Mouse (Mus musculus): ENCODE data around the gene Ppp1r26. TPM values are rescaled to one million over a fixed set of nuclear protein-coding genes. Genes with fewer than 3 reads are reported as not detected.

Ppp1r26 gene
- total RNA-seq (2012; rRNA removed), result not detected in 2 replicates
- not detected for polyA plus RNA-seq (2012; ENCODE audit: insufficient read depth in 1 of 2, insufficient read length in 2 of 2, low read depth in 1 of 2, low replicate concordance in 2 of 2, missing spikeins in 1 of 2)

- TF ChIP-seq SIN3A (IDR thresholded peaks at IDR 0.05; ENCODE audit: low read length) (no peak), GATA1 (IDR thresholded peaks at IDR 0.05; ENCODE audit: low read depth, low read length) (no peak), MYC (IDR thresholded peaks at IDR 0.05; ENCODE audit: low read depth, low read length) (no peak), TAL1 (IDR thresholded peaks at IDR 0.05; ENCODE audit: low read length) (no peak), USF2 (IDR thresholded peaks at IDR 0.05; ENCODE audit: borderline replicate concordance in 1 of 2, insufficient read depth in 1 of 2, low read depth in 1 of 2, low read length in 2 of 2) (no peak), E2F4 (IDR thresholded peaks at IDR 0.05; ENCODE audit: borderline replicate concordance, low read depth, low read length) (no peak), CHD1 (IDR thresholded peaks at IDR 0.05; ENCODE audit: low read depth, low read length) (no peak), BHLHE40 (IDR thresholded peaks at IDR 0.05; ENCODE audit: borderline replicate concordance, low read depth, low read length) (no peak), NRF1 (IDR thresholded peaks at IDR 0.05; ENCODE audit: insufficient read depth, low read depth, low read length, poor library complexity, severe bottlenecking) (no peak), RAD21 (IDR thresholded peaks at IDR 0.05; ENCODE audit: low read depth, low read length) (no peak), JUND (IDR thresholded peaks at IDR 0.05; ENCODE audit: low read depth, low read length) (no peak), POLR2AphosphoS2 (IDR thresholded peaks at IDR 0.05; ENCODE audit: low read length) (no peak), KAT2A (conservative IDR thresholded peaks at IDR 0.05; ENCODE audit: low read depth, low read length) (no peak), MXI1 (IDR thresholded peaks at IDR 0.05; ENCODE audit: low read depth, low read length) (no peak), MAFK (IDR thresholded peaks at IDR 0.05; ENCODE audit: borderline replicate concordance, low read depth, low read length) (no peak), EP300 (IDR thresholded peaks at IDR 0.05; ENCODE audit: low read depth in 1 of 2, low read length in 2 of 2) (no peak), CHD2 (IDR thresholded peaks at IDR 0.05; ENCODE audit: low read length) (no peak), MAZ (IDR thresholded peaks at IDR 0.05; ENCODE audit: low read depth, low read length) (no peak), MYB (IDR thresholded peaks at IDR 0.05; ENCODE audit: low read depth, low read length) (no peak)
- Histone ChIP-seq H3K27me3 (ENCODE audit: control insufficient read depth in 1 of 2, insufficient read depth in 2 of 2, low read length in 2 of 2) (peaks cover 0 to 1% of the 10 kb centered on the region in 2 experiments; a peak in 1 of 4 replicates), H3K9me3 (replicated peaks; ENCODE audit: insufficient read depth, low read length) (no peaks in the 10 kb centered on the region), H3K4me3 (ENCODE audit: control insufficient read depth in 1 of 2, insufficient read depth in 1 of 2, low read depth in 2 of 2, low read length in 2 of 2) (no peak within 1 kb of the TSS), H3K36me3 (ENCODE audit: control insufficient read depth in 1 of 2, insufficient read depth in 2 of 2, low read length in 2 of 2) (no peaks in the 10 kb centered on the region), H3K9ac (ENCODE audit: control insufficient read depth, low read depth, low read length, poor library complexity, severe bottlenecking) (no peak within 1 kb of the TSS), H3K4me1 (ENCODE audit: control insufficient read depth in 1 of 2, insufficient read depth in 2 of 2, low read length in 2 of 2) (no peaks in the 10 kb centered on the region), H3K27ac (ENCODE audit: control insufficient read depth, low read depth, low read length) (no peak within 1 kb of the TSS), H3K79me2 (ENCODE audit: control insufficient read depth, insufficient read depth, low read length, poor library complexity) (no peaks in the 10 kb centered on the region)
- no peak for DNase-seq (ENCODE audit: low read depth, low spot score)
Measured at GRCm38 (mm10) chr2:28446515-28447314, at the start of gene Ppp1r26. Gene Ppp1r26 (plus strand): TSS chr2:28446800.

GRCm38 (mm10) chr2:28396928-28397327 lies 49.7 kb upstream of the Ppp1r26 start:
- H3K4me3 ChIP-seq (ENCODE audit: control insufficient read depth in 1 of 2, insufficient read depth in 1 of 2, low read depth in 2 of 2, low read length in 2 of 2), result no peak overlapping the region
- H3K27ac ChIP-seq (ENCODE audit: control insufficient read depth, low read depth, low read length), result no peak overlapping the region
- no peaks in the 10 kb centered on the region for H3K79me2 ChIP-seq (ENCODE audit: control insufficient read depth, insufficient read depth, low read length, poor library complexity)
- H3K27me3 ChIP-seq (ENCODE audit: control insufficient read depth in 1 of 2, insufficient read depth in 2 of 2, low read length in 2 of 2), result peaks cover 0 to 6% of the 10 kb centered on the region in 2 experiments; a peak in 3 of 4 replicates
- no peak for TF ChIP-seq BHLHE40 (IDR thresholded peaks at IDR 0.05; ENCODE audit: borderline replicate concordance, low read depth, low read length)
- no peak for TF ChIP-seq RCOR1 (IDR thresholded peaks at IDR 0.05; ENCODE audit: low read depth, low read length)
- no peak for TF ChIP-seq NELFE (IDR thresholded peaks at IDR 0.05; ENCODE audit: low read depth, low read length)
- no peak for TF ChIP-seq TBP (IDR thresholded peaks at IDR 0.05; ENCODE audit: low read depth, low read length)
- no peak for TF ChIP-seq MAX (IDR thresholded peaks at IDR 0.05; ENCODE audit: low read length)
- no peak for TF ChIP-seq RAD21 (IDR thresholded peaks at IDR 0.05; ENCODE audit: low read depth, low read length)
- no peak for TF ChIP-seq MAZ (IDR thresholded peaks at IDR 0.05; ENCODE audit: low read depth, low read length)
- TF ChIP-seq EP300 (IDR thresholded peaks at IDR 0.05; ENCODE audit: low read depth in 1 of 2, low read length in 2 of 2), result no peak
- TF ChIP-seq KAT2A (conservative IDR thresholded peaks at IDR 0.05; ENCODE audit: low read depth, low read length), result no peak
- no peak for TF ChIP-seq SIN3A (IDR thresholded peaks at IDR 0.05; ENCODE audit: low read length)
- no peak for TF ChIP-seq MEF2A (IDR thresholded peaks at IDR 0.05; ENCODE audit: extremely low read depth, insufficient replicate concordance, low read depth, low read length, poor library complexity, severe bottlenecking)
- no peak for TF ChIP-seq GABPA (IDR thresholded peaks at IDR 0.05; ENCODE audit: low read depth, low read length)
- no peak for TF ChIP-seq ZNF384 (IDR thresholded peaks at IDR 0.05; ENCODE audit: low read depth, low read length)
- no peak for TF ChIP-seq POLR2AphosphoS2 (IDR thresholded peaks at IDR 0.05; ENCODE audit: low read length)
- no peak for TF ChIP-seq POLR2AphosphoS5 (IDR thresholded peaks at IDR 0.05; ENCODE audit: borderline replicate concordance, low read depth, low read length)
- no peak for TF ChIP-seq TAL1 (IDR thresholded peaks at IDR 0.05; ENCODE audit: low read length)
- no peak for TF ChIP-seq NRF1 (IDR thresholded peaks at IDR 0.05; ENCODE audit: insufficient read depth, low read depth, low read length, poor library complexity, severe bottlenecking)
- TF ChIP-seq E2F4 (IDR thresholded peaks at IDR 0.05; ENCODE audit: borderline replicate concordance, low read depth, low read length), result no peak
- H3K4me1 ChIP-seq (ENCODE audit: control insufficient read depth in 1 of 2, insufficient read depth in 2 of 2, low read length in 2 of 2), result no peaks in the 10 kb centered on the region
- no peaks in the 10 kb centered on the region for H3K9me3 ChIP-seq (replicated peaks; ENCODE audit: insufficient read depth, low read length)
- no peak overlapping the region for H3K9ac ChIP-seq (ENCODE audit: control insufficient read depth, low read depth, low read length, poor library complexity, severe bottlenecking)
- no peaks in the 10 kb centered on the region for H3K36me3 ChIP-seq (ENCODE audit: control insufficient read depth in 1 of 2, insufficient read depth in 2 of 2, low read length in 2 of 2)
- no peak for DNase-seq (ENCODE audit: low read depth, low spot score)

All from MEL (cell line).